Mouse (Mus musculus) megakaryocyte, embryonic 14.5 days (primary cell): ENCODE measurements around the gene Nit1. TPM values are rescaled to one million over a fixed set of nuclear protein-coding genes. Genes with fewer than 3 reads are reported as not detected.

Experiments
- H3K27me3 ChIP-seq: replicated peaks from 2 replicates; pipeline ENCODE3; 2012; ENCODE audit warnings: inconsistent platforms
- H3K36me3 ChIP-seq: replicated peaks from 2 replicates; pipeline ENCODE3; 2012; ENCODE audit warnings: low read length, inconsistent platforms, mixed read lengths
- H3K4me1 ChIP-seq: 2 replicates; pipeline ENCODE4 v1.6.1; 2012; ENCODE audit warnings: inconsistent platforms
- H3K4me3 ChIP-seq: replicated peaks from 2 replicates; pipeline ENCODE3; 2012; ENCODE audit warnings: moderate library complexity, mild to moderate bottlenecking, inconsistent platforms
- H3K9me3 ChIP-seq: 2 replicates; pipeline ENCODE4 v1.6.1; 2012; ENCODE audit warnings: inconsistent platforms
- FLI1 ChIP-seq: IDR thresholded peaks from 2 replicates; pipeline ENCODE4 v1.6.1; 2012; ENCODE audit warnings: low read length, inconsistent platforms, mixed read lengths
- GATA1 ChIP-seq: IDR thresholded peaks from 3 replicates; pipeline ENCODE4 v1.6.1; 2012; ENCODE audit warnings: mixed read lengths, low read length, inconsistent platforms, borderline replicate concordance
- polyA plus RNA-seq: library from polyadenylated mRNA; stranded (reverse); fragments of >175 nt; gene quantifications from 2 replicates; pipeline ENCODE4 v1.2.3, GENCODE M21; 2012; ENCODE audit warnings: low replicate concordance; ENCODE audit not compliant: insufficient read depth

Gene Nit1
- polyA plus RNA-seq, 1 experiment: 6.1 TPM

- Histone ChIP-seq H3K4me1 (peaks cover 17% of the 10 kb centered on the region; the same call in 1 of the 2 replicates), H3K9me3 (no peaks in the 10 kb centered on the region; the same call in 1 of the 2 replicates), H3K27me3 (peaks cover 8% of the 10 kb centered on the region), H3K36me3 (peaks cover 11% of the 10 kb centered on the region), H3K4me3 (peak overlapping the region; percentile 97)
- TF ChIP-seq GATA1 (no peak), FLI1 (no peak)
Observed at GRCm38 (mm10) chr1:171295063-171295402, 50.4 kb downstream of the Nit1 start.

DNA sequence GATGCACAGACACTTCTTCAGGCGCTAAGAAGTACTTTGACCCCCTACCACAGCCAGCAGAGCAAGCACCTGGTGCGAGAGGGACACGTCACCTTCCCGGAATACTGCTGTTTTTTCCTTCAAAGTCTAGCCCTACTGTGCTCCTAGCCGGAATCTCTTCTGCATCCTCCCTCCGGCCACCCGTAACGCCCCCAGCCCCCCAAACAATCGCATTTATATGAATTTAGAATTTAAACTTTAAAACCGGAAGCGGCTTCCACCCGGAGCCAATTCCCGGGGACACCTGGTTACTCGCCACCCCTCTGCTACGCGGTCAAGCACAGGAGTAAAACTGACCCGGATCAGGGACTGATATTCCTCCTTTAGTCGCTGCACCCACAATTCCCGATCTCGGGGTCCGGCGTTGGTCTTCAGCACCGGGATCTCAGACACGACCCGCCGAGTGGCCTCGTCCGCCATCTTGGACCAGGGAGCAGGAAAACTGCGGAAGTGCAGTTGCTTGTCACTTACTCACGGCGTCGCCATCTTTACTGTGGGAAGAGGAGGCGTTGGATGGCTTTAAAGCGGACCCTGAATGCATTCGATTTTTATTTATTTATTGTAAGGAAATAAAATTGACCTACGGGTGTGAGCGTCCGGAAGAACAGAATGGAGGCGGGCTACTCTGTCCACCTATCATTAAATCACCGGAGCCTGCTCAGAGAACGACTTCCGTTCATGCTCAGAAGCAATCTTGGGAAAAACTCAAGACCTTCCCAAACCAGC lies 51.0 kb downstream of the Nit1 start, which contains the start of gene Ufc1:
TSS of gene Ufc1 (minus strand) at position 727 of the 765 bp plus-strand sequence.
- TF ChIP-seq FLI1: no peak
- no peak for TF ChIP-seq GATA1
- Histone ChIP-seq H3K36me3 (peaks cover 17% of the 10 kb centered on the region), H3K27me3 (peaks cover 8% of the 10 kb centered on the region), H3K4me1 (peaks cover 17% of the 10 kb centered on the region; the same call in 1 of the 2 replicates), H3K4me3 (peak within 1 kb of the TSS; percentile 97), H3K9me3 (no peaks in the 10 kb centered on the region; the same call in 1 of the 2 replicates)

- Histone ChIP-seq H3K36me3 (peaks cover 23% of the 10 kb centered on the region), H3K9me3 (no peaks in the 10 kb centered on the region; the same call in 1 of the 2 replicates), H3K27me3 (peaks cover 8% of the 10 kb centered on the region), H3K4me1 (peaks cover 17% of the 10 kb centered on the region; the same call in 1 of the 2 replicates), H3K4me3 (peak overlapping the region; percentile 97)
- no peak for TF ChIP-seq FLI1
- TF ChIP-seq GATA1: no peak
Observed at GRCm38 (mm10) chr1:171293906-171294297, 51.5 kb downstream of the Nit1 start.

- H3K9me3 ChIP-seq: no peaks in the 10 kb centered on the region; the same call in 1 of the 2 replicates
- H3K4me1 ChIP-seq: peaks cover 23% of the 10 kb centered on the region; the same call in 1 of the 2 replicates
- no peak for TF ChIP-seq FLI1
- peaks cover 28% of the 10 kb centered on the region for H3K36me3 ChIP-seq
- peak overlapping the region; percentile 97 for H3K4me3 ChIP-seq
- peaks cover 8% of the 10 kb centered on the region for H3K27me3 ChIP-seq
Observed at GRCm38 (mm10) chr1:171293351-171293750, 52.1 kb downstream of the Nit1 start.

DNA sequence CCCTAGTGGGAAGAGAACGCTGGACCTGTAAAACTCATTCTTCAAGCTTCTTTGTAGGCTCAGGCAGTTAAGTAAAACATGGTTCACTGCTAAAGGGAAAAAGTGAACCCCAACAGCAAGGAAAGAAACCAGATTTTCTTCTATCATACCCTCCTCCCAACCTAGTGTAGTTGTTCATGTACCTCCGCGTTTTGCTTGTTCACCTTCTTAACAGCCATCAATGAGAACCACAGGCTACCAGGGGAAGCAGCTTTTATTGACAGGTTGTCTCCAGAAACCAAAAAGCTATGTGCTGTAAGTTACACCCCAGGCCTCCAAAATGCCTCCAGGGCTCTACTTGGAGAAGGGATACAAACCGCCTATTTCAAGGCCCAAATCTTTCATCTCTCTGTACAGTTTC lies 57.1 kb downstream of the Nit1 start:
- Histone ChIP-seq H3K4me3 (peak overlapping the region; percentile 97), H3K27me3 (no peaks in the 10 kb centered on the region), H3K9me3 (no peaks in the 10 kb centered on the region), H3K4me1 (peaks cover 59% of the 10 kb centered on the region), H3K36me3 (peaks cover 66% of the 10 kb centered on the region)
- no peak for TF ChIP-seq FLI1
- no peak for TF ChIP-seq GATA1

Other genes with a start within 250 kb of the Nit1 start
- gene Cfap126, start 231.7 kb downstream of the Nit1 start, polyA plus RNA-seq: not detected in 2 replicates
- gene Sdhc, start 195.0 kb downstream of the Nit1 start, polyA plus RNA-seq: 22.4 and 93.6 TPM in 2 replicates
- 3.7 TPM in 1 of 2 replicates, not detected in the other for gene Mpz, start 194.9 kb downstream of the Nit1 start, polyA plus RNA-seq
- 28.3 and 28.5 TPM in 2 replicates for gene Pcp4l1, start 149.4 kb downstream of the Nit1 start, polyA plus RNA-seq
- gene Nr1i3, start 131.7 kb downstream of the Nit1 start, polyA plus RNA-seq: not detected in 2 replicates
- 22.7 and 24.1 TPM in 2 replicates for gene Tomm40l, start 123.1 kb downstream of the Nit1 start, polyA plus RNA-seq
- not detected in 2 replicates for gene Apoa2, start 120.6 kb downstream of the Nit1 start, polyA plus RNA-seq
- 12.9 and 57.4 TPM in 2 replicates for gene Fcer1g, start 111.3 kb downstream of the Nit1 start, polyA plus RNA-seq
- gene Adamts4, start 95.2 kb downstream of the Nit1 start, polyA plus RNA-seq: 0.50 TPM in 1 of 2 replicates, not detected in the other
- gene Ndufs2, start 94.3 kb downstream of the Nit1 start, polyA plus RNA-seq: 24.9 and 49.7 TPM in 2 replicates
- 20.5 and 20.6 TPM in 2 replicates for gene B4galt3, start 75.3 kb downstream of the Nit1 start, polyA plus RNA-seq
- 17.0 and 28.8 TPM in 2 replicates for gene Ppox, start 64.5 kb downstream of the Nit1 start, polyA plus RNA-seq
- 33.2 and 67.7 TPM in 2 replicates for gene Usp21, start 57.7 kb downstream of the Nit1 start, polyA plus RNA-seq
- gene Ufc1, start 50.6 kb downstream of the Nit1 start, polyA plus RNA-seq: 18.6 and 97.6 TPM in 2 replicates
- gene Dedd, start 16.5 kb downstream of the Nit1 start, polyA plus RNA-seq: 19.6 and 45.4 TPM in 2 replicates
- gene Pfdn2, start within 50 bp of the Nit1 start, polyA plus RNA-seq: 1.3 and 11.9 TPM in 2 replicates
- not detected in 2 replicates for gene Klhdc9, start 15.2 kb upstream of the Nit1 start, polyA plus RNA-seq
- 0.44 TPM in 1 of 2 replicates, not detected in the other for gene Nectin4, start 24.5 kb upstream of the Nit1 start, polyA plus RNA-seq
- gene Arhgap30, start 43.3 kb upstream of the Nit1 start, polyA plus RNA-seq: 5.2 and 12.3 TPM in 2 replicates
- gene Usf1, start 65.7 kb upstream of the Nit1 start, polyA plus RNA-seq: 18.5 and 37.8 TPM in 2 replicates
- not detected in 2 replicates for gene Tstd1, start 73.2 kb upstream of the Nit1 start, polyA plus RNA-seq
- gene F11r, start 91.9 kb upstream of the Nit1 start, polyA plus RNA-seq: 21.9 and 94.2 TPM in 2 replicates
- 4.6 and 9.8 TPM in 2 replicates for gene Alyref2, start 157.8 kb upstream of the Nit1 start, polyA plus RNA-seq
- gene Itln1, start 189.6 kb upstream of the Nit1 start, polyA plus RNA-seq: 0.94 TPM in 1 of 2 replicates, not detected in the other
- not detected in 2 replicates for gene Cd244a, start 213.5 kb upstream of the Nit1 start, polyA plus RNA-seq